16 mouse cellular contexts compared by ENCODE assay signal in genomic region chr3:121840351-121840750, GRCm38 (mm10). TPM values are rescaled to one million over a fixed set of nuclear protein-coding genes. Genes with fewer than 3 reads are reported as not detected.
DNase-seq lines count a peak whose midpoint lies in the region; ATAC-seq lines count a peak whose summit lies in the region.
"Had no signal": no experiment of that assay in that cellular context is flagged by ENCODE, and none has a peak within 500 bp of the region (broad histone marks: within the 10 kb centered on the region; RNA-seq: fewer than 3 reads in every experiment).

No protein-coding gene starts in this region.

- 82% methylated on average over 8 of the region's 8 CpGs for WGBS in intestine, embryonic 16.5 days
- 81% methylated on average over 8 of the region's 8 CpGs for WGBS in intestine, embryonic 15.5 days

- H3K4me2 ChIP-seq in intestine, embryonic 16.5 days (ENCODE audit: low read depth, low read length) = no peak overlapping the region
- H3K4me2 ChIP-seq in intestine, embryonic 15.5 days (replicated peaks) = no peak overlapping the region
- H3K4me2 ChIP-seq: forebrain, embryonic 13.5 days; heart, embryonic 13.5 days had no signal

- no peak overlapping the region for H3K27ac ChIP-seq in intestine, embryonic 16.5 days (ENCODE audit: low read length)
- no peak overlapping the region for H3K27ac ChIP-seq in intestine, embryonic 15.5 days
- H3K27ac ChIP-seq: embryonic facial prominence, embryonic 10.5 days; forebrain, embryonic 13.5 days; heart, embryonic 13.5 days had no signal

- DNase-seq in kidney, adult 8-10 months = peak; percentile 54 to 66
- no peak for DNase-seq in kidney, postnatal 10 days
- DNase-seq in kidney, postnatal 36 days = peak; percentile 47 to 73
- DNase-seq in yolk sac, embryonic 10.5 days (ENCODE audit: low spot score) = peak; percentile 76
- no peak for DNase-seq in adrenal gland, adult 2 months
- DNase-seq: adrenal gland, postnatal 36 days; cerebellum, adult 2 months; cerebellum, postnatal 10 days; forebrain, postnatal 0 days; gastrocnemius, postnatal 14 days; heart, postnatal 36 days had no signal

- no peaks in the 10 kb centered on the region for H3K4me1 ChIP-seq in intestine, embryonic 16.5 days (ENCODE audit: control insufficient read depth, insufficient read depth, low read length)
- no peaks in the 10 kb centered on the region for H3K4me1 ChIP-seq in intestine, embryonic 15.5 days (replicated peaks)
- H3K4me1 ChIP-seq: forebrain, embryonic 13.5 days; heart, embryonic 13.5 days had no signal

- no peaks in the 10 kb centered on the region for H3K27me3 ChIP-seq in intestine, embryonic 16.5 days (replicated peaks; ENCODE audit: control insufficient read depth, insufficient read depth, low read length)
- H3K27me3 ChIP-seq in intestine, embryonic 15.5 days (replicated peaks) = no peaks in the 10 kb centered on the region
- H3K27me3 ChIP-seq: forebrain, embryonic 13.5 days; heart, embryonic 13.5 days had no signal

- ATAC-seq in intestine, embryonic 16.5 days = peak; percentile 41; the same call in 1 of the 2 replicates
- ATAC-seq in intestine, embryonic 15.5 days = no peak
- ATAC-seq: forebrain, embryonic 13.5 days; forebrain, postnatal 0 days had no signal

- H3K36me3 ChIP-seq in intestine, embryonic 16.5 days (ENCODE audit: control insufficient read depth, insufficient read depth, low read length) = no peaks in the 10 kb centered on the region
- no peaks in the 10 kb centered on the region for H3K36me3 ChIP-seq in intestine, embryonic 15.5 days
- H3K36me3 ChIP-seq: embryonic facial prominence, embryonic 10.5 days; heart, embryonic 13.5 days had no signal

- no peak overlapping the region for H3K4me3 ChIP-seq in intestine, embryonic 16.5 days (ENCODE audit: low read length)
- H3K4me3 ChIP-seq in intestine, embryonic 15.5 days (replicated peaks) = no peak overlapping the region
- H3K4me3 ChIP-seq: embryonic facial prominence, embryonic 10.5 days; forebrain, embryonic 13.5 days; heart, embryonic 13.5 days had no signal

- no peaks in the 10 kb centered on the region for H3K9me3 ChIP-seq in intestine, embryonic 16.5 days (ENCODE audit: control insufficient read depth, low read length)
- H3K9me3 ChIP-seq in intestine, embryonic 15.5 days = no peaks in the 10 kb centered on the region
- H3K9me3 ChIP-seq: embryonic facial prominence, embryonic 10.5 days; forebrain, embryonic 13.5 days had no signal

- no peak overlapping the region for H3K9ac ChIP-seq in intestine, embryonic 16.5 days (ENCODE audit: low read depth, low read length)
- H3K9ac ChIP-seq in intestine, embryonic 15.5 days = no peak overlapping the region
- H3K9ac ChIP-seq: forebrain, embryonic 13.5 days; forebrain, postnatal 0 days; heart, embryonic 13.5 days had no signal

RNA-seq across cellular contexts. Expression of gene Abcd3, which starts 25.2 kb away (rescaled TPM):
- 63.1 and 66.5 TPM in 2 replicates for polyA plus RNA-seq in intestine, embryonic 16.5 days (2015; fragmentation: Nextera tagmentation; extraction: Ambion mirVana)
- polyA plus RNA-seq in intestine, embryonic 15.5 days (2015; fragmentation: Nextera tagmentation; extraction: Ambion mirVana) = 59.4 and 61.7 TPM in 2 replicates
- total RNA-seq in adrenal gland, adult 2 months (2021) = 100 to 1,000 TPM in 1 of 2 experiments, 10 to 100 TPM in 1; 87.2 to 104 TPM
- polyA plus RNA-seq in adrenal gland, adult 2 months (2012; rRNA removed) = 3.5 and 11.9 TPM in 2 replicates

Comparison
In these comparisons a context has a peak if more than half of its experiments do, and no peak if none do; other contexts are left out.
1. DNase-seq: peak in kidney, adult 8-10 months (2 of 2), kidney, postnatal 36 days (2 of 2) and yolk sac, embryonic 10.5 days (single experiment); none in kidney, postnatal 10 days (single experiment) and adrenal gland, adult 2 months (single experiment).